ENCODE assay signal across 10 mouse cellular contexts in the genomic region with DNA sequence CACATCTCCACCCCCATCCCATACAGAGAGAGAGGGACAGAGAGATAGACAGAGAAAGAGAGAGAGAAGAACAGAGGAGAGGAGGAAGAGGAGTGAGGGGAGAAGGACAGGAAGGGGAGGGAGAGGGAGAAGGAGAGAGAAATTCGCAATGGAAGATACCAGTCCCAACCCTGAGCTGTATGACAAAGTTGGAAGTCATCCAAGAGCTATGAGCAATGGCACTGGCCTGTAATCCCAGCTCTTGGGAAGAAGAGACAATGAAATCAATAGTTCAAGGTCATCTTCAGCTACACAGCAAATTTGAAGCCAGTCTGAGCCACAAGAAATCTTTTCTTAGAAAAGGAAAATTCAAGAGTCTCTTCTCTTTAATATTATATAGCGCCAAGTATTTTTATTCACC.
DNase-seq lines count a peak whose midpoint lies in the region; ATAC-seq and TF ChIP-seq lines count a peak whose summit lies in the region.
"Had no signal": no experiment of that assay in that cellular context is flagged by ENCODE, and none has a peak within 500 bp of the region (broad histone marks: within the 10 kb centered on the region; RNA-seq: fewer than 3 reads in every experiment).

No protein-coding gene starts in this region.

- H3K4me2 ChIP-seq in forebrain, embryonic 13.5 days: no peak overlapping the region
- no peak overlapping the region for H3K4me2 ChIP-seq in kidney, embryonic 14.5 days (replicated peaks; ENCODE audit: low read depth, low read length)
- H3K4me2 ChIP-seq in kidney, embryonic 16.5 days (replicated peaks; ENCODE audit: low read depth, low read length): no peak overlapping the region
- H3K4me2 ChIP-seq: lung, embryonic 15.5 days had no signal

- H3K36me3 ChIP-seq in forebrain, embryonic 13.5 days (ENCODE audit: poor library complexity, severe bottlenecking): no peaks in the 10 kb centered on the region
- H3K36me3 ChIP-seq in forebrain, embryonic 10.5 days (replicated peaks): no peaks in the 10 kb centered on the region
- no peaks in the 10 kb centered on the region for H3K36me3 ChIP-seq in kidney, embryonic 14.5 days (ENCODE audit: control insufficient read depth, insufficient read depth, low read length)
- no peaks in the 10 kb centered on the region for H3K36me3 ChIP-seq in kidney, embryonic 16.5 days (ENCODE audit: insufficient read depth, low read length)
- no peaks in the 10 kb centered on the region for H3K36me3 ChIP-seq in MEL (ENCODE audit: control insufficient read depth in 1 of 2, insufficient read depth in 2 of 2, low read length in 2 of 2)
- H3K36me3 ChIP-seq: G1E; lung, embryonic 15.5 days had no signal

- H3K79me2 ChIP-seq in MEL (ENCODE audit: control insufficient read depth, insufficient read depth, low read length, poor library complexity): no peaks in the 10 kb centered on the region

- TF ChIP-seq RAD21 in MEL (IDR thresholded peaks at IDR 0.05; ENCODE audit: low read depth, low read length): no peak

- no peak for TF ChIP-seq CTCF in MEL (IDR thresholded peaks at IDR 0.05 in 2 of 3, conservative IDR thresholded peaks at IDR 0.05 in 1 of 3; ENCODE audit: control insufficient read depth in 1 of 3, insufficient read depth in 1 of 3, low read depth in 2 of 3, low read length in 3 of 3, poor library complexity in 1 of 3, severe bottlenecking in 1 of 3)

- H3K9ac ChIP-seq in forebrain, embryonic 13.5 days: no peak overlapping the region
- H3K9ac ChIP-seq in kidney, embryonic 14.5 days (ENCODE audit: low read depth, low read length): no peak overlapping the region
- no peak overlapping the region for H3K9ac ChIP-seq in kidney, embryonic 16.5 days (replicated peaks; ENCODE audit: low read length)
- H3K9ac ChIP-seq in MEL (ENCODE audit: control insufficient read depth, low read depth, low read length, poor library complexity, severe bottlenecking): no peak overlapping the region
- H3K9ac ChIP-seq: lung, embryonic 15.5 days had no signal

- DNase-seq in forebrain, embryonic 10.5 days (ENCODE audit: extremely low spot score, low spot score): no peak
- DNase-seq in MEL (ENCODE audit: low read depth, low spot score) (peak; percentile 6), adipocyte (ENCODE audit: low spot score) (peak; percentile 17)
- DNase-seq in right cerebral cortex, postnatal 14 days: no peak
- DNase-seq: thymus, adult 18-20 months had no signal

- H3K4me3 ChIP-seq in forebrain, embryonic 13.5 days: no peak overlapping the region
- H3K4me3 ChIP-seq in forebrain, embryonic 10.5 days: no peak overlapping the region
- H3K4me3 ChIP-seq in kidney, embryonic 14.5 days (ENCODE audit: low read length): no peak overlapping the region
- no peak overlapping the region for H3K4me3 ChIP-seq in kidney, embryonic 16.5 days (ENCODE audit: low read length)
- H3K4me3 ChIP-seq in MEL (ENCODE audit: control insufficient read depth in 1 of 2, insufficient read depth in 1 of 2, low read depth in 2 of 2, low read length in 2 of 2): no peak overlapping the region
- H3K4me3 ChIP-seq: lung, embryonic 15.5 days had no signal

- ATAC-seq in forebrain, embryonic 13.5 days: 0 out of 2 replicates have a peak, but pooled peaks have one; percentile 36
- 0 out of 2 replicates have a peak, but pooled peaks have one; percentile 25 for ATAC-seq in kidney, embryonic 14.5 days (ENCODE audit: low FRiP score, low TSS enrichment)
- no peak for ATAC-seq in kidney, embryonic 16.5 days (ENCODE audit: low FRiP score, low TSS enrichment)

- TF ChIP-seq EP300 in MEL (IDR thresholded peaks at IDR 0.05; ENCODE audit: low read depth in 1 of 2, low read length in 2 of 2): no peak

- H3K9me3 ChIP-seq in forebrain, embryonic 13.5 days (replicated peaks): no peaks in the 10 kb centered on the region
- H3K9me3 ChIP-seq in forebrain, embryonic 10.5 days: no peaks in the 10 kb centered on the region
- H3K9me3 ChIP-seq in kidney, embryonic 14.5 days (ENCODE audit: control insufficient read depth, low read length): no peaks in the 10 kb centered on the region
- H3K9me3 ChIP-seq in kidney, embryonic 16.5 days (ENCODE audit: low read length): no peaks in the 10 kb centered on the region
- no peaks in the 10 kb centered on the region for H3K9me3 ChIP-seq in MEL (replicated peaks; ENCODE audit: insufficient read depth, low read length)
- H3K9me3 ChIP-seq: lung, embryonic 15.5 days had no signal

- H3K27me3 ChIP-seq in forebrain, embryonic 13.5 days: no peaks in the 10 kb centered on the region
- no peaks in the 10 kb centered on the region for H3K27me3 ChIP-seq in forebrain, embryonic 10.5 days (ENCODE audit: poor library complexity, severe bottlenecking)
- H3K27me3 ChIP-seq in kidney, embryonic 14.5 days (ENCODE audit: control insufficient read depth, insufficient read depth, low read length): no peaks in the 10 kb centered on the region
- H3K27me3 ChIP-seq in kidney, embryonic 16.5 days (ENCODE audit: insufficient read depth, low read length): no peaks in the 10 kb centered on the region
- H3K27me3 ChIP-seq in MEL (ENCODE audit: control insufficient read depth in 1 of 2, insufficient read depth in 2 of 2, low read length in 2 of 2): no peaks in the 10 kb centered on the region; a peak in 1 of 4 replicates
- H3K27me3 ChIP-seq: lung, embryonic 15.5 days had no signal

- 81% methylated on average over 2 of the region's 2 CpGs for WGBS in forebrain, embryonic 13.5 days
- 80% methylated on average over 2 of the region's 2 CpGs for WGBS in forebrain, embryonic 10.5 days
- WGBS in kidney, embryonic 14.5 days: 76% methylated on average over 2 of the region's 2 CpGs
- WGBS in kidney, embryonic 16.5 days: 81% methylated on average over 2 of the region's 2 CpGs

- no peaks in the 10 kb centered on the region for H3K4me1 ChIP-seq in forebrain, embryonic 13.5 days
- no peaks in the 10 kb centered on the region; the same call in 1 of the 2 replicates for H3K4me1 ChIP-seq in forebrain, embryonic 10.5 days
- H3K4me1 ChIP-seq in kidney, embryonic 14.5 days (ENCODE audit: control insufficient read depth, insufficient read depth, low read length): no peaks in the 10 kb centered on the region
- H3K4me1 ChIP-seq in kidney, embryonic 16.5 days (ENCODE audit: insufficient read depth, low read length): no peaks in the 10 kb centered on the region
- H3K4me1 ChIP-seq in MEL (ENCODE audit: control insufficient read depth in 1 of 2, insufficient read depth in 2 of 2, low read length in 2 of 2): no peaks in the 10 kb centered on the region

- no peak overlapping the region for H3K27ac ChIP-seq in forebrain, embryonic 13.5 days
- H3K27ac ChIP-seq in forebrain, embryonic 10.5 days: no peak overlapping the region
- H3K27ac ChIP-seq in kidney, embryonic 14.5 days (ENCODE audit: low read depth, low read length): no peak overlapping the region
- no peak overlapping the region for H3K27ac ChIP-seq in kidney, embryonic 16.5 days (ENCODE audit: low read length)
- H3K27ac ChIP-seq in MEL (ENCODE audit: control insufficient read depth, low read depth, low read length): no peak overlapping the region
- H3K27ac ChIP-seq: lung, embryonic 15.5 days had no signal

- TF ChIP-seq POLR2A in MEL (IDR thresholded peaks at IDR 0.05; ENCODE audit: control insufficient read depth in 1 of 2, insufficient read depth in 1 of 2, low read depth in 1 of 2, low read length in 2 of 2, poor library complexity in 1 of 2): no peak

TF ChIP-seq in MEL, 35 proteins besides CTCF, POLR2A, EP300 and RAD21:
- no peak for TF ChIP-seq NRF1 (IDR thresholded peaks at IDR 0.05; ENCODE audit: insufficient read depth, low read depth, low read length, poor library complexity, severe bottlenecking)
- no peak for TF ChIP-seq KAT2A (conservative IDR thresholded peaks at IDR 0.05; ENCODE audit: low read depth, low read length)
- TF ChIP-seq ZNF384 (IDR thresholded peaks at IDR 0.05; ENCODE audit: low read depth, low read length): no peak
- no peak for TF ChIP-seq TCF12 (IDR thresholded peaks at IDR 0.05; ENCODE audit: low read depth, low read length)
- TF ChIP-seq ZKSCAN1 (IDR thresholded peaks at IDR 0.05; ENCODE audit: low read depth, low read length): no peak
- no peak for TF ChIP-seq CHD2 (IDR thresholded peaks at IDR 0.05; ENCODE audit: low read length)
- TF ChIP-seq ZC3H11A (IDR thresholded peaks at IDR 0.05; ENCODE audit: low read depth, low read length): no peak
- TF ChIP-seq ETS1 (IDR thresholded peaks at IDR 0.05; ENCODE audit: low read depth, low read length): no peak
- TF ChIP-seq ELF1 (IDR thresholded peaks at IDR 0.05; ENCODE audit: low read depth, low read length): no peak
- no peak for TF ChIP-seq JUND (IDR thresholded peaks at IDR 0.05; ENCODE audit: low read depth, low read length)
- no peak for TF ChIP-seq SIN3A (IDR thresholded peaks at IDR 0.05; ENCODE audit: low read length)
- TF ChIP-seq TAL1 (IDR thresholded peaks at IDR 0.05; ENCODE audit: low read length): no peak
- no peak for TF ChIP-seq UBTF (IDR thresholded peaks at IDR 0.05; ENCODE audit: borderline replicate concordance, insufficient read depth, low read depth, low read length)
- no peak for TF ChIP-seq MAFK (IDR thresholded peaks at IDR 0.05; ENCODE audit: borderline replicate concordance, low read depth, low read length)

Comparison
In these comparisons a context has a peak if more than half of its experiments do, and no peak if none do; other contexts are left out.
1. DNase-seq: peak in MEL (single experiment) and adipocyte (single experiment); none in forebrain, embryonic 10.5 days (single experiment) and right cerebral cortex, postnatal 14 days (single experiment).